Mouse (Mus musculus): Measurements from ENCODE around the gene Akap11.

DNA sequence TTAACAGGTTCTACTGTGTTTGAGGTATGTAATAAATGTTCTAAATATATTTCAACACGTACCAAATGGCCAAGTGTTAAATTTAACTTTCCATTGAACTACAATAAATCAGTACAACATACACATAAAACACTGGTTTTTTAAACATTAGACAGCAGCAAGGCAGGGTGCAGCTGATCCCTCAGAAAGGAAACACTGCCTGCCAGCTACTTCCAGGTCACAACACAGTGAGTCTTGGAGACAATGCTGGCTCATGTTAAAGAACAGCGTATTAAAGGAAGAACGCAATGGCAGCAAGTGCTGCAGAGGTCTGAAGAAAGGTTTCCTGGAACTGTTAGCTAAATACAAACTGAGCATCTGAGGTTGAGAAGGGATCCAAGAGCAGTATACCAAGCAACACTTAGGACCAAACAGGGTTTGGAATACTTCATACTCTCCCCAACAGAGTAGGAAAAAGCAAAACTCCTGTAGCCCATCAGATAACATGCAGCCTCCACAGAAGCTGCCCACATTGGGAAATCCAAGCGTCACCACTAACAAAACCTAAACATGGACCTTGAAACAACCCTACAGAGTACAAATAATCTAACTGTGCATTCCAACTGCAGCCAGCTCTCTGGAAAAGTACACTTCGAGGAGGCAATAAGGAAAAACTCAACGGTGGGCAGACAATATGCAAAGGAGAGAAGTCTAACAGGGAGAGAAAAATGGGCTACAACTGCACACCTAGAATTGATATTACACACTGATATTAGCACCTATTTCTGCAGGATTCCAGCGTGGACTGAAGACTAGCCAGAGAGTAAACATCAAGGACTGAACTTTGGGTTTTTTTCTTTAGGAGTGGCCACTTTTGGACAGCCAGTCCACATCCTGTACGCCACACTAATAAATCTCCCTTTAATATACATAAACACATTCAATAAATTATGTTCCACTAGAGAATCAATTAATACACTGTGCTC is 7.9 kb downstream of the Akap11 start:
- TF ChIP-seq CTCF (IDR thresholded peaks at IDR 0.05; ENCODE audit: low read depth) (no peak), EP300 (IDR thresholded peaks at IDR 0.05; ENCODE audit: low read depth) (no peak)
